Mouse (Mus musculus): ENCODE measurements around the gene Them7. TPM values are rescaled to one million over a fixed set of nuclear protein-coding genes. Genes with fewer than 3 reads are reported as not detected.

Gene Them7
- polyA plus RNA-seq, 1 experiment = not detected

GRCm38 (mm10) chr2:105188182-105188581 is 35.9 kb upstream of the Them7 start:
- no peak overlapping the region for H3K27ac ChIP-seq (ENCODE audit: insufficient read depth, low read length)
- H3K36me3 ChIP-seq (ENCODE audit: control insufficient read depth, insufficient read depth, low read length, poor library complexity, severe bottlenecking) = no peaks in the 10 kb centered on the region
- peaks cover under 1% of the 10 kb centered on the region for H3K4me1 ChIP-seq (ENCODE audit: control insufficient read depth, insufficient read depth, low read length)
- TF ChIP-seq POLR2A (IDR thresholded peaks at IDR 0.05; ENCODE audit: insufficient read depth, low read length) = no peak
- peak; percentile 3 for TF ChIP-seq CTCF (IDR thresholded peaks at IDR 0.05; ENCODE audit: low read depth, low read length)
- peak overlapping the region; percentile 5; the same call in 1 of the 2 replicates for H3K4me3 ChIP-seq (ENCODE audit: low read depth, low read length)
- no peaks in the 10 kb centered on the region for H3K27me3 ChIP-seq (ENCODE audit: control insufficient read depth, insufficient read depth, low read length, poor library complexity, severe bottlenecking)
- H3K9me3 ChIP-seq (replicated peaks; ENCODE audit: control insufficient read depth, insufficient read depth, low read length, poor library complexity, severe bottlenecking) = no peaks in the 10 kb centered on the region
- no peak overlapping the region for H3K9ac ChIP-seq (ENCODE audit: low read depth, poor library complexity, severe bottlenecking)

GRCm38 (mm10) chr2:105189352-105189751 is 34.8 kb upstream of the Them7 start:
- no peaks in the 10 kb centered on the region for H3K4me1 ChIP-seq (ENCODE audit: control insufficient read depth, insufficient read depth, low read length)
- no peak overlapping the region for H3K27ac ChIP-seq (ENCODE audit: insufficient read depth, low read length)
- H3K9ac ChIP-seq (ENCODE audit: low read depth, poor library complexity, severe bottlenecking) = no peak overlapping the region
- no peak for TF ChIP-seq EP300 (IDR thresholded peaks at IDR 0.05; ENCODE audit: insufficient read depth, low read depth, low read length)
- peak; percentile 28 for TF ChIP-seq CTCF (IDR thresholded peaks at IDR 0.05; ENCODE audit: low read depth, low read length)
- TF ChIP-seq POLR2A (IDR thresholded peaks at IDR 0.05; ENCODE audit: insufficient read depth, low read length) = no peak
- H3K9me3 ChIP-seq (replicated peaks; ENCODE audit: control insufficient read depth, insufficient read depth, low read length, poor library complexity, severe bottlenecking) = no peaks in the 10 kb centered on the region
- no peaks in the 10 kb centered on the region for H3K36me3 ChIP-seq (ENCODE audit: control insufficient read depth, insufficient read depth, low read length, poor library complexity, severe bottlenecking)
- no peaks in the 10 kb centered on the region for H3K27me3 ChIP-seq (ENCODE audit: control insufficient read depth, insufficient read depth, low read length, poor library complexity, severe bottlenecking)
- H3K4me3 ChIP-seq (ENCODE audit: low read depth, low read length) = no peak overlapping the region

- Histone ChIP-seq H3K4me3 (ENCODE audit: low read depth, low read length) (no peak overlapping the region), H3K27me3 (ENCODE audit: control insufficient read depth, insufficient read depth, low read length, poor library complexity, severe bottlenecking) (no peaks in the 10 kb centered on the region), H3K27ac (ENCODE audit: insufficient read depth, low read length) (no peak overlapping the region), H3K9me3 (replicated peaks; ENCODE audit: control insufficient read depth, insufficient read depth, low read length, poor library complexity, severe bottlenecking) (no peaks in the 10 kb centered on the region), H3K36me3 (ENCODE audit: control insufficient read depth, insufficient read depth, low read length, poor library complexity, severe bottlenecking) (no peaks in the 10 kb centered on the region), H3K9ac (ENCODE audit: low read depth, poor library complexity, severe bottlenecking) (no peak overlapping the region), H3K4me1 (ENCODE audit: control insufficient read depth, insufficient read depth, low read length) (no peaks in the 10 kb centered on the region)
- no peak for TF ChIP-seq CTCF (IDR thresholded peaks at IDR 0.05; ENCODE audit: low read depth, low read length)
- TF ChIP-seq POLR2A (IDR thresholded peaks at IDR 0.05; ENCODE audit: insufficient read depth, low read length) = no peak
- no peak for TF ChIP-seq EP300 (IDR thresholded peaks at IDR 0.05; ENCODE audit: insufficient read depth, low read depth, low read length)
Measured at GRCm38 (mm10) chr2:105200152-105200551, 24.0 kb upstream of the Them7 start.

GRCm38 (mm10) chr2:105206563-105207174 is 17.5 kb upstream of the Them7 start:
- Histone ChIP-seq H3K9me3 (replicated peaks; ENCODE audit: control insufficient read depth, insufficient read depth, low read length, poor library complexity, severe bottlenecking) (no peaks in the 10 kb centered on the region), H3K36me3 (ENCODE audit: control insufficient read depth, insufficient read depth, low read length, poor library complexity, severe bottlenecking) (no peaks in the 10 kb centered on the region), H3K4me1 (ENCODE audit: control insufficient read depth, insufficient read depth, low read length) (no peaks in the 10 kb centered on the region), H3K4me3 (ENCODE audit: low read depth, low read length) (no peak overlapping the region), H3K27ac (ENCODE audit: insufficient read depth, low read length) (no peak overlapping the region), H3K27me3 (ENCODE audit: control insufficient read depth, insufficient read depth, low read length, poor library complexity, severe bottlenecking) (no peaks in the 10 kb centered on the region), H3K9ac (ENCODE audit: low read depth, poor library complexity, severe bottlenecking) (no peak overlapping the region)
- TF ChIP-seq CTCF (IDR thresholded peaks at IDR 0.05; ENCODE audit: low read depth, low read length) (no peak), POLR2A (IDR thresholded peaks at IDR 0.05; ENCODE audit: insufficient read depth, low read length) (no peak), EP300 (IDR thresholded peaks at IDR 0.05; ENCODE audit: insufficient read depth, low read depth, low read length) (no peak)

- Histone ChIP-seq H3K36me3 (ENCODE audit: control insufficient read depth, insufficient read depth, low read length, poor library complexity, severe bottlenecking) (no peaks in the 10 kb centered on the region), H3K27ac (ENCODE audit: insufficient read depth, low read length) (no peak overlapping the region), H3K4me3 (ENCODE audit: low read depth, low read length) (no peak overlapping the region), H3K27me3 (ENCODE audit: control insufficient read depth, insufficient read depth, low read length, poor library complexity, severe bottlenecking) (no peaks in the 10 kb centered on the region), H3K9ac (ENCODE audit: low read depth, poor library complexity, severe bottlenecking) (no peak overlapping the region), H3K9me3 (replicated peaks; ENCODE audit: control insufficient read depth, insufficient read depth, low read length, poor library complexity, severe bottlenecking) (no peaks in the 10 kb centered on the region), H3K4me1 (ENCODE audit: control insufficient read depth, insufficient read depth, low read length) (no peaks in the 10 kb centered on the region)
- no peak for TF ChIP-seq EP300 (IDR thresholded peaks at IDR 0.05; ENCODE audit: insufficient read depth, low read depth, low read length)
- TF ChIP-seq POLR2A (IDR thresholded peaks at IDR 0.05; ENCODE audit: insufficient read depth, low read length) = no peak
- TF ChIP-seq CTCF (IDR thresholded peaks at IDR 0.05; ENCODE audit: low read depth, low read length) = no peak
Measured at GRCm38 (mm10) chr2:105212839-105213238, 11.3 kb upstream of the Them7 start.

GRCm38 (mm10) chr2:105215914-105216313 is 8.2 kb upstream of the Them7 start:
- Histone ChIP-seq H3K36me3 (ENCODE audit: control insufficient read depth, insufficient read depth, low read length, poor library complexity, severe bottlenecking) (no peaks in the 10 kb centered on the region), H3K27ac (ENCODE audit: insufficient read depth, low read length) (no peak overlapping the region), H3K27me3 (ENCODE audit: control insufficient read depth, insufficient read depth, low read length, poor library complexity, severe bottlenecking) (no peaks in the 10 kb centered on the region), H3K9me3 (replicated peaks; ENCODE audit: control insufficient read depth, insufficient read depth, low read length, poor library complexity, severe bottlenecking) (no peaks in the 10 kb centered on the region), H3K9ac (ENCODE audit: low read depth, poor library complexity, severe bottlenecking) (no peak overlapping the region), H3K4me1 (ENCODE audit: control insufficient read depth, insufficient read depth, low read length) (no peaks in the 10 kb centered on the region), H3K4me3 (ENCODE audit: low read depth, low read length) (no peak overlapping the region)
- TF ChIP-seq CTCF (IDR thresholded peaks at IDR 0.05; ENCODE audit: low read depth, low read length) (no peak), POLR2A (IDR thresholded peaks at IDR 0.05; ENCODE audit: insufficient read depth, low read length) (no peak), EP300 (IDR thresholded peaks at IDR 0.05; ENCODE audit: insufficient read depth, low read depth, low read length) (no peak)

All from ES-Bruce4 (cell line).